Mouse (Mus musculus) gonadal fat pad, adult 2 months (tissue): ENCODE measurements around the gene Gpatch3. TPM values are rescaled to one million over a fixed set of nuclear protein-coding genes. Genes with fewer than 3 reads are reported as not detected.

ENCODE experiments used
- DNase-seq: peaks from one replicate; pipeline ENCODE4 v3.0.0-alpha.2; 2012; ENCODE audit warnings: low read depth
- polyA plus RNA-seq: library from polyadenylated mRNA; depleted of rRNA; stranded (reverse); fragments of >200 nt; gene quantifications from 2 replicates; pipeline ENCODE4 v1.2.3, GENCODE M21; 2012; rRNA removed

The Gpatch3 gene
- 4.1 and 4.2 TPM in 2 replicates for polyA plus RNA-seq

GRCm38 (mm10) chr4:133574070-133574842 is at the start of gene Gpatch3:
Gpatch3 (plus strand) TSS chr4:133574745.
- DNase-seq = no peak

DNA sequence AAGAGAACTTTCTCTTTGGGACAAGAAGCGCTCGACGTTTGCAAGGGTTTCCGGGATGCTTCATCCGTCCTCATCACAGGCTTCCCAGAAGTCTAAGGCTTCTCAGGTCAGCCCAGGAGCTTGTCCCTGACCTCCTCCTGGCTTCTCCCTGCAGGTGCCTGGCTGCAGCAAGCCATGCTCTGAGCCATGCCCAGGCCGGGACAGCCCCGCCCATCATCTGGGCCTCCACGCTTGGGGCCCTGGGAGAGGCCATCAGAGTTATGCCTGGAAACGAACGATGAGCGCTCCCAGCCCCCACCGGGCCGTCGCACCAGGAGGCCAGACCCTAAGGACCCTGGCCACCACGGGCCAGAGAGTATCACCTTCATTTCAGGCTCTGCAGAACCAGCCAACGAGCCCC is 46.8 kb upstream of the Gpatch3 start:
- DNase-seq = no peak

DNA sequence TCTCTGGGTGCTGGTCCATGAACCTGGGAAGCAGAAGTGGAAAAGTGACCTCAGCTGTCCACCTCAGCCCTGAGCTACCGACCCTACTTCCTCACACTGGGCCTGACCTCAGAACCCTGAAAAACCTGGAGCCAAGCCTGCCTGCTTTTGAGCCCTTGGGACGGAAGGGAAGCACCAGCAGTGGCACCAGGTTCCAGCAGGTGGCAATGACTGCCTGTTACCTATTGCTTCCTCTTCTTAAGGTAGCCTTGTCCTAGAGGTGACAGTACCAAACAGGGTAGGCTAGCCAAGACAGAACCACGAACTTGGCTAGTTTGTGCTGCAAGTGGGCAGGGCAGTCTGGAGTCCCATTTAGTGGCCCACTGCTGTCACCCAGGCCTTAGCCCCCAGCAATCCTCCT is 41.8 kb upstream of the Gpatch3 start:
- no peak for DNase-seq

DNA sequence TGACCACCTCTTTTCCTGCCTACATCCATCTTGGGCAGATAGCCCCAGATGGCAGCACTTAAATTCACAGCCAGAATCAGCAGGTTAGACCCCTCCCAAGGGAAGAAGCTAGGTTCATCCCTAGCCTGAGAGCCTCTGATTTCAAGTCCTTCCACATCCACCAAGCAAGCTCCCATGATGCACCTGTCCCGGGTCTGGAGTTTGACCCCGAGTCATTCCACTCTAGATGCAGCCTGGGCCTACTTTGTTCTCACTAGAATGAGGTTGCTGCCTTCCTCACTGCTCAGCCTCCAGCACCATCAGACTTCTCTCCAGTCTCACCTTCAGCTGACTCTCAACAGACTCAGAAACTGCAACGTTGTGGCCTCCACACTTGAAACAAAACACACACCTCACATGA is 38.5 kb upstream of the Gpatch3 start:
- DNase-seq = no peak

GRCm38 (mm10) chr4:133536652-133537051 is 37.9 kb upstream of the Gpatch3 start:
- no peak for DNase-seq

DNA sequence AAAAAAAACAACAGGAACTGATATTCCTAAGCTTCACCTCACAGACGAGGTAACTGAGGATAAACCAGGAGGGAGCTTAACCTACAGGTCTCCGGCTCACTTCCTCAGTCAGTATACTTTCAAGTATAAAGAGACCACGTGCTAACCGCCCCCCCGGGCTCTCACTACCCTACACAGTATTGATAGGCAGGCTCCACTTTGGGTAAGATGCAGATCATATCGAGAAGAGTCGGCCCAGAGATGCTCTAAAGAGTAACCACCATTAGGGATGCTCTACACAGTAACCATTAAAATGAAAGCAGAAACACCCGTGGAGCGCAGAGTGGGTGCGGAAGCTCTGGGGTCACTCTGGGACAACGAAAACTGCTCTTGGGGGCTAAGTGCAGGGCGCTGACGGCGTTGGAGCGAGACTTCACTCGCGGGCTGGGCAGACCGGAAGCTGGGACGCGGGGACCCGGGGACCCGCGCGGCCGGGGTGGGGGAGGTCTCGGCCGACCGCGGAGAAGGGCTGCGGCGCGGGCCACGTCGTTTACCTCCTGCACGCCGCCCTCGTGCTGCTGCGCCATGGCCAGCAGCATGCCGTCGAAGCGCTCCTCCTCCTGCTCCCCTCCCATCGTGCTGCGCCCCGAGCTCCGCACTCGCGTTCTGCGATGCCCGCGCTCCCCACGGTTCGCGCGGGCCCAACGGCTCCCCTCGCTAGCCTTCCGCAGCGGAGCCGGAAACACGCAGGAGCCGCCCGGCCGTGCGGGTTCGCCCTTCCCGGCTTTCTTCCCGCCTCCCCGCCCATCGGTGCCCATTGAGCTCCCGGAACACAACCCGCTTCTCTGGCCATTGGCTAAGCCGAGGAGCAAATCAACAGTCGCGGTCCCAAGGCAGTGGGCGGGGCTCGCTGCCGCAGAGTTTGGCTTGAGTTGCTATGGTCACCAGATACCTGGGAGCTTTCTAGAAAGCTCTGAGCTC is 29.0 kb upstream of the Gpatch3 start, which contains the start of gene Nudc:
TSS of gene Nudc (minus strand) at position 725 of the 960 bp plus-strand sequence.
- DNase-seq = peak; percentile 44

GRCm38 (mm10) chr4:133552029-133552428 is 22.5 kb upstream of the Gpatch3 start:
- no peak for DNase-seq

- no peak for DNase-seq
Measured at GRCm38 (mm10) chr4:133552768-133553447, 21.6 kb upstream of the Gpatch3 start, which contains the start of gene Nr0b2. Nr0b2 (plus strand) TSS chr4:133553376.

GRCm38 (mm10) chr4:133553448-133554330 is 20.9 kb upstream of the Gpatch3 start:
- no peak for DNase-seq

DNA sequence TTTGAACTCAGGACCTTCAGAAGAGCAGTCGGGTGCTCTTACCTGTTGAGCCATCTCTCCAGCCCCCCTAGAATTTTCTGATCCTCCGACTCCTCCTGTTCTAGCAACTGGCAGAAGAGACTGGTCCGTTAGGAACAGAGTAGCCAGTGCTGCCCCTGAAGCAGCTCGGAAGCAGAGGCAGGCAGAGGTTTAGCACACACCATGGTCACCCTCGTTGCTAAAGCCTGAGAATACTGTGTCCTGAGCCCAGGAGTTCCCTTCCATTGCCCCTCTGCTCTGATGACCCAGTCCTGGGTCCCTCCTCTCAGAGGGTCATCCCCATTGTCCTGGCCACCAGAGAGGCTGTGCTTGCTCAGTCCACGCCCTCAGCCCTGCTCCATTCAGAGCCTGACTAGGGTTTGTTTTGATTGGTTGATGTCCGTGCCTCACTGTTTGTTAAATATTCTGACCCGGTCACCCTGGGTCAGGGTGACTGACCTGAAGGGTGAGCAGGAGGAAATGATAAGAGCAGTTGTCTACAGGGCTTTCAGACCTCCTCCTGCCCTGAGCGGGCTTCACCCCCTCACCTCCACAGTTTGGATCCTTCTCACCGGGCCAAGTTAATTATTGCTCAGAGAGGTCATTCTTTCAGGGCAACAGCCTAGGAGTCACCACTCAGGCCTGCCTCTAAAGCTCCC is 17.4 kb upstream of the Gpatch3 start:
- no peak for DNase-seq

- DNase-seq = no peak
Measured at GRCm38 (mm10) chr4:133559846-133560245, 14.7 kb upstream of the Gpatch3 start.

DNA sequence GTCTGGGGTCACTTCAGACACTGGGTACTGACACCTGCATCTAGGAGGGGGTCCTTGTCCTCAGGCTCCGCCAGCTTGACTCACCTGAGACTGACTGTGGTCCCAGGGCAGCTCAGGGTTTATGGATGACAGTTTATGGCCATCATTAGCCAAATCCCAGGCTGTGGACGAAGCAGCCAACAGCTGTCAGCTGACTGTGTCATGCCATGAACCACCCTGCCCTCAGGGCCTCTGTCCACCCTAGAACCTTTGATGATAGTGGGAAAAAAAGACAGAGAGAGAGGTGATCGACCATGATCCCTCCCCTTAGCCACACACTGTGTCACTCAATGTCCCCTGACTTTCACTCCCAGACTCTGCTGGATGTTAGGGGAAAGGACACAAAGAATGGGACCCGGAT is 12.9 kb upstream of the Gpatch3 start:
- no peak for DNase-seq

DNA sequence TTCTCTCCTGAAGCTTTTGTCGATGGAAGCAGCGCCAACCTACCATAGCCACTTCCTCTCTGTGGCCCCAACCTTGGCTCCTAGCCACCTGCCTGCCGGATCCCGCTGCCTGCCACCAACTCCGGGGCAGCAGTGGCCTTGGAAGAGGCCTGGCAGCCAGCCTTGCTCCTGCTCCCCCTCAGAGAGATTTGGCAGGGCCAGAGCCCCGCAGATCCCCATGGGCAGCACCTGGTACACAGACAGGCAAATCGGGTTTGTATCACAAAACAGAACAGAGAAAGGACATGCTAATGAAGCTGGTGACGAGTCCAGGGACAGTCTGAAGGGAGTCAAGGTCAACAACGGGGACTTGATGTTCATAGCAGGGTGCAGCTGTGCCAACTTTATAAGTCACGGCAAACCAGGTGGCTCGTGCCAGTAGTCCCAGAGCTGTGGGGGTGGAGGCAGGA is 11.4 kb upstream of the Gpatch3 start:
- DNase-seq = no peak

DNA sequence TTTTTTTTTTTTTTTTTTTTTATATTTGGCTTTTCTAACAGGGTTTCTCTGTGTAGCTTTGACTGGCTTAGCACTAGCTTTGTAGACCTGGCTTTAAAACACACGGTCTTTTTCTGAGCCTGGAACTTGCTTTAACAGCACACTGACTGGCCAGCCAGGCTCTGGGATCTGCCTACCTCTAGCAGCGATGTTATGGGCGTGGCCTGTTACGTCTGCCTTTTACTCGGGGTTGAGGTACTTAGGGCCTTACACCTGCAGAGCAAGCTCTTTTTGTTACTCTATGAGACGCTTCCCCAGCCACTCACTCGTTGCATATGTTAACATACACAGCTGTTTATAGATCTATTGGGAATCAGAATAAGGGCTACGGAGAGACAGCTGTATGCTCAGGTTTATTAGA is 7.3 kb upstream of the Gpatch3 start:
- no peak for DNase-seq

- no peak for DNase-seq
Measured at GRCm38 (mm10) chr4:133569291-133570065, 5.1 kb upstream of the Gpatch3 start.

DNA sequence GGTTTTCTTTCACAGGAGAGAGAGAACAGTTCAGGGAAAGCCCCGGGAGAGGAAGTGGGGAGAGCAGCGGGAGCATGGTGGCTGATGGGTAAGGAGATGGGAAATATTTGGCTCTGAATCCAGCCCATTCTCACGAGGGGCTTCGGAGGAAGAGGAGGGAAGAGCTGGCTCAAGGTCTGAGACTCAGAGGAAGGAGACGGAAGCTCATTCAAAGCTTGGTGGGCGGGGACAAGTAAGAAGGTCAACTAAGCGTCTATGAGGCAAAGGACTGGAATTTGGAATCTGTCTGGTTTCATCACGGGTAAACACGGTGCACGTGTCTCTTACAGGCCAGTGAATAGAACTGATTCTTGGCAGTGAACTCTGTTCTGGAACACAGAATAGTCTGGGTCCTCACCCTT is 4.5 kb upstream of the Gpatch3 start:
- no peak for DNase-seq

- DNase-seq = no peak
Measured at GRCm38 (mm10) chr4:133574843-133575202, 278 bp downstream of the Gpatch3 start.

DNA sequence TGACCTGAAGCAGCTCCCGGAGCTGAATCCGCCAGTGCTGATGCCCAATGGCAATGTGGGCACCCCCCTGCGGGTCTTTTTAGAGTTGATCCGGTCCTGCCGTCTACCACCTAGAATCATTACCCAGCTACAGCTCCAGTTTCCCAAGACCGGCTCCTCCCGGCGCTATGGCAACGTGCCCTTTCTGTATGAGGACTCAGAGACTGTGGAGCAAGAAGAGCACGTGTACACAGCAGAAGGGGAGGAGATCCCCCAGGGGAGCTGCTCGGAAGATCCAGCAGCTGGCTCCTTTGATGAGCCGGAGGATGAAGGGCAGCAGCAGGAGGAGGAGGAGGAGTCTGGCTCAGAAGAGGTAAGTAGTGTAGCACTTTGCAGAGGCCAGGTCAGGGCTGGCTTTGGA is 3.4 kb downstream of the Gpatch3 start:
- DNase-seq = no peak

DNA sequence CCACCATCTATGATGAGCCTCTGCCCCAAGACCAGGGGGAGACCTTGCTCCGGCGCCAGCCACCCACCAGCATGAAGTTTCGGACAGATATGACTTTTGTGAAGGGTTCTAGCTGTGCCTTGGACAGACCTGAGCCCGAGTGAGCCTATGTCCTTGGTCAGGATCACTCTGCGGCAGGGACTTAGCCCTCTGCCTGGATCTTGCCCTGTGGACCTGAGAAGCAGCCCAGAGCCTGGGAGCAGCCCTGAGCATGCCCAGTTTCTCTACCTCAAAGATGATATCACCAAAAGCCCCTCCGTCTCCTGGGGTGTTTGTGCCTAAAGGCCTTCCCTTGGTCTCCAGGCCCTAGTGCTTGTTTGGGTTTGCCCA is 9.1 kb downstream of the Gpatch3 start:
- DNase-seq = no peak
